Mouse (Mus musculus) cerebral cortex, adult 2 months (tissue): ENCODE measurements around the gene Fggy.

Experiments
- WGBS: fragments of 180-500 bp; shearing (Covaris S2); methylation state at CpG from one replicate; pipeline ENCODE4 v1.1.7; 2018; 5-methylcytosine and 5-hydroxymethylcytosine counted together

The Fggy gene

GRCm38 (mm10) chr4:95557333-95557956 is at the start of gene Fggy:
Gene Fggy, plus strand, starts transcription at chr4:95557507.
- WGBS, result 17% methylated on average over 12 of the region's 12 CpGs

- WGBS, result 92% methylated on average over 4 of the region's 4 CpGs
These were observed 49.4 kb upstream of the Fggy start for GRCm38 (mm10) chr4:95507946-95508311.

- 88% methylated on average over 1 of the region's 1 CpGs for WGBS
These were observed 38.9 kb upstream of the Fggy start for GRCm38 (mm10) chr4:95518382-95518781.

GRCm38 (mm10) chr4:95519975-95520642 is 37.2 kb upstream of the Fggy start:
- WGBS, result 65% methylated on average over 4 of the region's 4 CpGs

GRCm38 (mm10) chr4:95520643-95521032 is 36.7 kb upstream of the Fggy start:
- 97% methylated on average over 2 of the region's 2 CpGs for WGBS

GRCm38 (mm10) chr4:95526588-95526987 is 30.7 kb upstream of the Fggy start:
- WGBS, result 68% methylated on average over 4 of the region's 4 CpGs

GRCm38 (mm10) chr4:95530757-95531156 is 26.6 kb upstream of the Fggy start:
- 81% methylated on average over 2 of the region's 2 CpGs for WGBS

- WGBS, result 98% methylated on average over 3 of the region's 3 CpGs
These were observed 23.4 kb upstream of the Fggy start for GRCm38 (mm10) chr4:95533946-95534345.

GRCm38 (mm10) chr4:95541382-95542038 is 15.8 kb upstream of the Fggy start:
- WGBS, result 82% methylated on average over 3 of the region's 3 CpGs

- 97% methylated on average over 4 of the region's 4 CpGs for WGBS
These were observed 15.1 kb upstream of the Fggy start for GRCm38 (mm10) chr4:95542039-95542790.

- WGBS, result 93% methylated on average over 4 of the region's 4 CpGs
These were observed 13.8 kb upstream of the Fggy start for GRCm38 (mm10) chr4:95543529-95543928.

GRCm38 (mm10) chr4:95556663-95557332 is 509 bp upstream of the Fggy start:
- 35% methylated on average over 16 of the region's 16 CpGs for whole genome bisulfite sequencing

GRCm38 (mm10) chr4:95558271-95558888 is 1.1 kb downstream of the Fggy start:
- WGBS, result 25% methylated on average over 4 of the region's 4 CpGs

- 83% methylated on average over 3 of the region's 3 CpGs for WGBS
These were observed 14.3 kb downstream of the Fggy start for GRCm38 (mm10) chr4:95571621-95572020.

- 55% methylated on average over 3 of the region's 3 CpGs for WGBS
These were observed 18.2 kb downstream of the Fggy start for GRCm38 (mm10) chr4:95575411-95575911.

GRCm38 (mm10) chr4:95579183-95579582 is 21.9 kb downstream of the Fggy start:
- 84% methylated on average over 5 of the region's 5 CpGs for WGBS

GRCm38 (mm10) chr4:95584107-95584762 is 26.9 kb downstream of the Fggy start:
- 87% methylated on average over 4 of the region's 4 CpGs for WGBS

GRCm38 (mm10) chr4:95586274-95587001 is 29.1 kb downstream of the Fggy start:
- WGBS, result 91% methylated on average over 4 of the region's 4 CpGs

GRCm38 (mm10) chr4:95588722-95589283 is 31.5 kb downstream of the Fggy start:
- 57% methylated on average over 2 of the region's 2 CpGs for WGBS

GRCm38 (mm10) chr4:95590878-95591277 is 33.6 kb downstream of the Fggy start:
- WGBS, result 98% methylated on average over 3 of the region's 3 CpGs
